Mouse (Mus musculus): Measurements from ENCODE around the gene Acvr2b.
"Not testable (repeated sequence)": the region's sequence is repeated elsewhere in the genome, so short reads cannot be mapped to it uniquely, and the experiment has no call there.

The Acvr2b gene

GRCm38 (mm10) chr9:119401801-119402214 is at the start of gene Acvr2b:
Gene Acvr2b (plus strand): TSS chr9:119402118.
- DNase-seq (ENCODE audit: low spot score in 2 of 2): peak; percentile 91 to 94

GRCm38 (mm10) chr9:119353926-119354325 is 48.0 kb upstream of the Acvr2b start:
- no peak for DNase-seq (ENCODE audit: low spot score in 2 of 2)

GRCm38 (mm10) chr9:119355943-119356342 is 46.0 kb upstream of the Acvr2b start:
- no peak for DNase-seq (ENCODE audit: low spot score in 2 of 2)

- DNase-seq (ENCODE audit: low spot score in 2 of 2): peak; percentile 81 to 90
Measured at GRCm38 (mm10) chr9:119357331-119358057, 44.4 kb upstream of the Acvr2b start, which contains the start of gene Xylb. Gene Xylb (plus strand): TSS chr9:119357381.

GRCm38 (mm10) chr9:119358058-119358429 is 43.9 kb upstream of the Acvr2b start:
- DNase-seq (ENCODE audit: low spot score in 2 of 2): no peak

GRCm38 (mm10) chr9:119361416-119361815 is 40.5 kb upstream of the Acvr2b start:
- no peak for DNase-seq (ENCODE audit: low spot score in 2 of 2)

- DNase-seq (ENCODE audit: low spot score in 2 of 2): no peak
Measured at GRCm38 (mm10) chr9:119363229-119363628, 38.7 kb upstream of the Acvr2b start.

- peak in 1 of 2 experiments; percentile 27 for DNase-seq (ENCODE audit: low spot score in 2 of 2)
Measured at GRCm38 (mm10) chr9:119365284-119365683, 36.6 kb upstream of the Acvr2b start, which contains the start of gene Slc22a14. Gene Slc22a14 (minus strand): TSS chr9:119365553.

- DNase-seq (ENCODE audit: low spot score in 2 of 2): no peak
Measured at GRCm38 (mm10) chr9:119368367-119368766, 33.6 kb upstream of the Acvr2b start.

GRCm38 (mm10) chr9:119370770-119371169 is 31.1 kb upstream of the Acvr2b start:
- DNase-seq (ENCODE audit: low spot score in 2 of 2): not testable (repeated sequence)

GRCm38 (mm10) chr9:119371251-119371650 is 30.7 kb upstream of the Acvr2b start:
- DNase-seq (ENCODE audit: low spot score in 2 of 2): no peak

GRCm38 (mm10) chr9:119375008-119375407 is 26.9 kb upstream of the Acvr2b start:
- DNase-seq (ENCODE audit: low spot score in 2 of 2): no peak

GRCm38 (mm10) chr9:119375556-119375955 is 26.4 kb upstream of the Acvr2b start:
- DNase-seq (ENCODE audit: low spot score in 2 of 2): no peak

GRCm38 (mm10) chr9:119378231-119378630 is 23.7 kb upstream of the Acvr2b start:
- DNase-seq (ENCODE audit: low spot score in 2 of 2): no peak

GRCm38 (mm10) chr9:119382603-119383002 is 19.3 kb upstream of the Acvr2b start:
- no peak for DNase-seq (ENCODE audit: low spot score in 2 of 2)

- DNase-seq (ENCODE audit: low spot score in 2 of 2): no peak
Measured at GRCm38 (mm10) chr9:119388956-119389355, 13.0 kb upstream of the Acvr2b start.

GRCm38 (mm10) chr9:119390214-119390613 is 11.7 kb upstream of the Acvr2b start:
- no peak for DNase-seq (ENCODE audit: low spot score in 2 of 2)

- DNase-seq (ENCODE audit: low spot score in 2 of 2): no peak
Measured at GRCm38 (mm10) chr9:119394808-119395207, 7.1 kb upstream of the Acvr2b start.

- no peak for DNase-seq (ENCODE audit: low spot score in 2 of 2)
Measured at GRCm38 (mm10) chr9:119401351-119401750, 567 bp upstream of the Acvr2b start.

GRCm38 (mm10) chr9:119402253-119403235 is 626 bp downstream of the Acvr2b start:
- peak in 1 of 2 experiments; percentile 57 for DNase-seq (ENCODE audit: low spot score in 2 of 2)

- peak; percentile 27 to 47 for DNase-seq (ENCODE audit: low spot score in 2 of 2)
Measured at GRCm38 (mm10) chr9:119403236-119403641, 1.3 kb downstream of the Acvr2b start.

- DNase-seq (ENCODE audit: low spot score in 2 of 2): no peak
Measured at GRCm38 (mm10) chr9:119404090-119404489, 2.2 kb downstream of the Acvr2b start.
